Mouse (Mus musculus): ENCODE measurements at regions not wholly inside any gene's neighbourhood (a gene's known extent, or its start where the extent isn't known, plus 50 kb on each side); places are given as distances from the start of the nearest gene placed in this dataset.

DNA sequence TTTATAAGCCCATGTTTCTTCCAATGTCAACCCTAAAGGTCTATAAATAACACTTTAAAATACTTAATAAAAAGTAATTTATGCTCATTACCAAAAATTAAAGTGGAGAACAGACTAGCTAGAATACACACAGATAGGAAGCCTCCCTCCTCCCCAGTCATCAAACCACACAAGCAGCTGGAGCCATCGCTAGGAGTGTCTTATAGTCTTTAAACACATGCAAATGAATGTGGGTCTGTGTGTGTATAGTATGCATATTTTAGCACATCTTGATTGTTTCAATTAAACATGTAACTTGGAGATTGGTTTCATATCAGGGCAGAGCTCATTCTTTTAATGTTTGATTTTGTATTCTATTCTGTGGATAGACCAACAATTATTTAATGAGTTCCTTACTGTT is 564.0 kb upstream of the Mgmt start:
- TF ChIP-seq POLR2A (IDR thresholded peaks at IDR 0.05; ENCODE audit: low read depth, low read length) (no peak), CTCF (conservative IDR thresholded peaks at IDR 0.05; ENCODE audit: insufficient read depth, insufficient read length, low read depth, low read length) (no peak)
